Mouse (Mus musculus) cerebellum, adult 8-10 months (tissue): ENCODE data around the gene Sapcd1.
A peak's percentile ranks its signal among the peaks of the same experiment; 100 is the strongest.
"Not testable (repeated sequence)": the region's sequence is repeated elsewhere in the genome, so short reads cannot be mapped to it uniquely, and the experiment has no call there.

Experiments
- DNase-seq: peaks from one replicate; pipeline ENCODE4 v3.0.0; 2022

The Sapcd1 gene

GRCm38 (mm10) chr17:35004075-35004717, 23.6 kb downstream of the Sapcd1 start:
- DNase-seq, result no peak

GRCm38 (mm10) chr17:35003022-35003838, 24.6 kb downstream of the Sapcd1 start:
- DNase-seq, result no peak

- peak; percentile 27 for DNase-seq
These were observed 25.5 kb downstream of the Sapcd1 start for GRCm38 (mm10) chr17:35002153-35002865.

GRCm38 (mm10) chr17:35001452-35002152, 26.2 kb downstream of the Sapcd1 start:
- peak; percentile 52 for DNase-seq

GRCm38 (mm10) chr17:35000717-35001451, 26.9 kb downstream of the Sapcd1 start, which contains the start of gene Vars:
Gene Vars (plus strand): TSS chr17:35000987.
- DNase-seq, result peak; percentile 80

GRCm38 (mm10) chr17:34999871-35000716, 27.7 kb downstream of the Sapcd1 start:
- DNase-seq, result peak; percentile 17

- no peak for DNase-seq
These were observed 29.0 kb downstream of the Sapcd1 start for GRCm38 (mm10) chr17:34998526-34999430.

- no peak for DNase-seq
These were observed 30.7 kb downstream of the Sapcd1 start for GRCm38 (mm10) chr17:34997142-34997483.

- no peak for DNase-seq
These were observed 31.2 kb downstream of the Sapcd1 start for GRCm38 (mm10) chr17:34996411-34997141.

- DNase-seq, result not testable (repeated sequence)
These were observed 31.9 kb downstream of the Sapcd1 start for GRCm38 (mm10) chr17:34995927-34996326.

- not testable (repeated sequence) for DNase-seq
These were observed 32.6 kb downstream of the Sapcd1 start for GRCm38 (mm10) chr17:34995192-34995591.

GRCm38 (mm10) chr17:34994751-34995150, 33.1 kb downstream of the Sapcd1 start:
- DNase-seq, result no peak

GRCm38 (mm10) chr17:34984218-34984617, 43.6 kb downstream of the Sapcd1 start:
- DNase-seq, result no peak

GRCm38 (mm10) chr17:34982328-34982727, 45.5 kb downstream of the Sapcd1 start:
- DNase-seq, result no peak

GRCm38 (mm10) chr17:34981690-34982180, 46.1 kb downstream of the Sapcd1 start, which contains the start of gene Lsm2:
Gene Lsm2 (plus strand): TSS chr17:34981862.
- DNase-seq, result peak; percentile 90

- DNase-seq, result no peak
These were observed 47.2 kb downstream of the Sapcd1 start for GRCm38 (mm10) chr17:34980655-34981054.

GRCm38 (mm10) chr17:34979631-34980030, 48.2 kb downstream of the Sapcd1 start:
- no peak for DNase-seq

GRCm38 (mm10) chr17:34978239-34978638, 49.6 kb downstream of the Sapcd1 start:
- DNase-seq, result no peak

- DNase-seq, result no peak
These were observed 50.8 kb downstream of the Sapcd1 start for GRCm38 (mm10) chr17:34977000-34977399.
